Mouse (Mus musculus) heart, postnatal 14 days (tissue): ENCODE measurements around the gene Mpv17l. TPM values are rescaled to one million over a fixed set of nuclear protein-coding genes. Genes with fewer than 3 reads are reported as not detected.
"Not testable (repeated sequence)": the region's sequence is repeated elsewhere in the genome, so short reads cannot be mapped to it uniquely, and the experiment has no call there.

Source experiments
- DNase-seq, 2 experiments: peaks; one replicate each; pipeline ENCODE4 v3.0.0; 2021 to 2022
- intact Hi-C: fragments of 180-260 bp; cut with DNase I; formaldehyde crosslinking; loops from one replicate; pipeline ENCODE4 v1.15.1; 2025
- total RNA-seq, 2 experiments: library from RNA; stranded (reverse); gene quantifications; 2 replicates each; pipeline ENCODE4 v1.2.3; 2021

Gene Mpv17l
- total RNA-seq, 2 experiments from 2014 or later: 0.59 to 0.79 TPM

- DNase-seq, intact Hi-C loops: not testable (repeated sequence)
Measured at GRCm38 (mm10) chr16:13922966-13923365, 20.0 kb downstream of the Mpv17l start.

- intact Hi-C loops: no loop called here
- DNase-seq: no peak
Measured at GRCm38 (mm10) chr16:13927456-13928075, 24.6 kb downstream of the Mpv17l start.

GRCm38 (mm10) chr16:13940139-13940846 lies 37.3 kb downstream of the Mpv17l start:
- DNase-seq: peak; percentile 3 to 30
- intact Hi-C loops: no loop called here

- DNase-seq: peak; percentile 6 to 21
- intact Hi-C loops: no loop called here
Measured at GRCm38 (mm10) chr16:13940847-13941395, 38.0 kb downstream of the Mpv17l start.

- no peak for DNase-seq
- intact Hi-C loops: no loop called here
Measured at GRCm38 (mm10) chr16:13944178-13944577, 41.2 kb downstream of the Mpv17l start.

GRCm38 (mm10) chr16:13944752-13945151 lies 41.8 kb downstream of the Mpv17l start:
- intact Hi-C loops: no loop called here

GRCm38 (mm10) chr16:13945153-13945552 lies 42.2 kb downstream of the Mpv17l start:
- DNase-seq: no peak
- intact Hi-C loops: no loop called here

More at GRCm38 (mm10) chr16:13944752-13945151, 41.8 kb downstream of the Mpv17l start:
- no peak for DNase-seq

GRCm38 (mm10) chr16:13946306-13946705 lies 43.3 kb downstream of the Mpv17l start:
- intact Hi-C loops: no loop called here
- DNase-seq: no peak

- intact Hi-C loops: no loop called here
- DNase-seq: no peak
Measured at GRCm38 (mm10) chr16:13951245-13951644, 48.3 kb downstream of the Mpv17l start.

- DNase-seq: no peak
- intact Hi-C loops: no loop called here
Measured at GRCm38 (mm10) chr16:13962053-13962452, 59.1 kb downstream of the Mpv17l start.

- intact Hi-C loops: no loop called here
- no peak for DNase-seq
Measured at GRCm38 (mm10) chr16:13969096-13969495, 66.1 kb downstream of the Mpv17l start.

- intact Hi-C loops: no loop called here
- no peak for DNase-seq
Measured at GRCm38 (mm10) chr16:13972051-13972450, 69.1 kb downstream of the Mpv17l start.

GRCm38 (mm10) chr16:13976358-13976896 lies 73.5 kb downstream of the Mpv17l start:
- DNase-seq, intact Hi-C loops: not testable (repeated sequence)

- intact Hi-C loops, DNase-seq: not testable (repeated sequence)
Measured at GRCm38 (mm10) chr16:13977026-13977425, 74.1 kb downstream of the Mpv17l start.

- intact Hi-C loops, DNase-seq: not testable (repeated sequence)
Measured at GRCm38 (mm10) chr16:13981726-13982125, 78.8 kb downstream of the Mpv17l start.

- intact Hi-C loops: no loop called here
- no peak for DNase-seq
Measured at GRCm38 (mm10) chr16:13983161-13983560, 80.2 kb downstream of the Mpv17l start.

- DNase-seq: no peak
- intact Hi-C loops: no loop called here
Measured at GRCm38 (mm10) chr16:13986197-13986573, 83.2 kb downstream of the Mpv17l start.

- intact Hi-C loops: no loop called here
Measured at GRCm38 (mm10) chr16:13986574-13987478, 83.9 kb downstream of the Mpv17l start, which contains the start of the genes 2900011O08Rik and Ifitm7. Gene 2900011O08Rik (plus strand): TSS chr16:13986604. Gene Ifitm7 (minus strand): TSS chr16:13986888.

GRCm38 (mm10) chr16:13992518-13993248 lies 89.7 kb downstream of the Mpv17l start:
- intact Hi-C loops: no loop called here
- DNase-seq: no peak

More at GRCm38 (mm10) chr16:13986574-13987478, 83.9 kb downstream of the Mpv17l start, which contains the start of the genes 2900011O08Rik and Ifitm7:
- peak in 1 of 2 experiments; percentile 1 for DNase-seq
